Mouse (Mus musculus) lung, embryonic 16.5 days (tissue): ENCODE measurements at regions not wholly inside any gene's neighbourhood (a gene's known extent, or its start where the extent isn't known, plus 50 kb on each side); places are given as distances from the start of the nearest gene placed in this dataset.
A peak's percentile ranks its signal among the peaks of the same experiment; 100 is the strongest.

Experiments
- ATAC-seq: fragments of 200-750 bp; cut with Nextera tagmentation; 2 replicates; pipeline ENCODE4 v1.8.0; 2017; ENCODE audit warnings: low read depth, mild to moderate bottlenecking, moderate library complexity
- H3K27ac ChIP-seq: fragments of 300-500 bp; sonication (generic); 2 replicates; pipeline ENCODE4 v1.5.1; 2014; ENCODE audit warnings: mild to moderate bottlenecking, control low read depth, low read length
- H3K27me3 ChIP-seq: fragments of 300-500 bp; sonication (generic); 2 replicates; pipeline ENCODE4 v1.6.1; 2014; ENCODE audit warnings: low read depth, low read length, mixed read lengths; ENCODE audit not compliant: control insufficient read depth, insufficient read depth
- H3K36me3 ChIP-seq: fragments of 300-500 bp; sonication (generic); 2 replicates; pipeline ENCODE4 v1.6.1; 2014; ENCODE audit warnings: low read length; ENCODE audit not compliant: control insufficient read depth, insufficient read depth
- H3K4me1 ChIP-seq: fragments of 300-500 bp; sonication (generic); replicated peaks from 2 replicates; pipeline ENCODE4 v1.6.1; 2014; ENCODE audit warnings: low read length, mixed read lengths; ENCODE audit not compliant: control insufficient read depth, insufficient read depth
- H3K4me2 ChIP-seq: fragments of 300-500 bp; sonication (generic); 2 replicates; pipeline ENCODE4 v1.6.1; 2014; ENCODE audit warnings: low read depth, low read length, control low read depth
- H3K4me3 ChIP-seq: fragments of 300-500 bp; sonication (generic); 2 replicates; pipeline ENCODE4 v1.5.1; 2014; ENCODE audit warnings: mild to moderate bottlenecking, low read length, control low read depth
- H3K9ac ChIP-seq: fragments of 300-500 bp; sonication (generic); 2 replicates; pipeline ENCODE4 v1.6.1; 2014; ENCODE audit warnings: low read length, control low read depth
- H3K9me3 ChIP-seq: fragments of 300-500 bp; sonication (generic); 2 replicates; pipeline ENCODE4 v1.6.1; 2016; ENCODE audit warnings: low read length; ENCODE audit not compliant: control insufficient read depth
- WGBS: fragments of 180-500 bp; shearing (Covaris S2); extraction: QIAGEN DNeasy Blood & Tissue Kit; methylation state at CpG from one replicate; pipeline ENCODE4 v1.1.7; 2014; 5-methylcytosine and 5-hydroxymethylcytosine counted together

DNA sequence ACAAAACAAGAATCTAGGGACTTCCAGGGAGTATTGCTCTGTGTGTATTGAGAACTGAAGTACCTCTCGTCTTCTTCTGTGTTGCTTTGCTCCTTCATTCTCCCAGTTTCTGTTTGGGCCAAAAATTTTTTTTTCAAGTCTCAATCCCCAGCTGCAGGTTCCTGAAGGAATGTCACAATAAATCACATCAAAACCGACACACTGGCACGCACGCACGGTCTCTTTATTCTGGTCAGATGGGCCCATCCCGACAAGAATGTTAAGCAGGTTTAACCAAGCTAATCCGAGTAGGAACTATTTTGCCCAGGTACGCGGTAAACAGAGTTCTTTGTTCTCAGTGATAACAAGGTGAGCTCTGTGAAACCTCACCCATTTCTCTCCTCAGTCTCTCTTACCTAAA, 118.3 kb upstream of the Lef1 start:
- ATAC-seq, result no peak
- H3K9ac ChIP-seq, result no peak overlapping the region
- H3K4me2 ChIP-seq, result no peak overlapping the region
- no peaks in the 10 kb centered on the region for H3K9me3 ChIP-seq
- H3K27me3 ChIP-seq, result no peaks in the 10 kb centered on the region
- H3K36me3 ChIP-seq, result no peaks in the 10 kb centered on the region
- no peak overlapping the region for H3K4me3 ChIP-seq
- WGBS, result 57% methylated on average over 9 of the region's 9 CpGs
- H3K27ac ChIP-seq, result no peak overlapping the region
- no peaks in the 10 kb centered on the region for H3K4me1 ChIP-seq

DNA sequence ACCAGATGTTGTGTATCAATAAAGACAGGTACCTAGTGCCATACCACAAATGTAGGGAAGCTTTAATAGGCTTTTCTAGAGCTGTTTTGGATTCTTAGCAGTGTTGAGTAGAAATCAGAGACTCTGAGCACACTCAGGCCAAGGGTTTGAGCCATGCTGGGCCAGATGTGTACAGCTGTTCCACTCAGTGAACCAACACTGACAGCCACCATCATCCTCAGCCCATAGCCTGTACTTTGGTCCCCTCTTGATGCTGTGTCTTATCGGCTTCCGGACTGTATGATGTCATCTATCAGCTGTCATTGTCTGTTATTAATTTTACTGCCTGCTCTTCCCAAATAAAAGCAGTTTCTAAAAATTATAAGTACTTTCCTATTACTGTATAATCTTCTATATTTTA, 123.6 kb upstream of the Lef1 start:
- H3K27ac ChIP-seq, result no peak overlapping the region
- H3K4me1 ChIP-seq, result no peaks in the 10 kb centered on the region
- no peak overlapping the region for H3K4me3 ChIP-seq
- H3K9me3 ChIP-seq, result no peaks in the 10 kb centered on the region
- ATAC-seq, result peak; percentile 47; the same call in 1 of the 2 replicates
- 50% methylated on average over 2 of the region's 2 CpGs for WGBS
- no peaks in the 10 kb centered on the region for H3K36me3 ChIP-seq
- H3K9ac ChIP-seq, result no peak overlapping the region
- H3K27me3 ChIP-seq, result no peaks in the 10 kb centered on the region
- H3K4me2 ChIP-seq, result no peak overlapping the region

DNA sequence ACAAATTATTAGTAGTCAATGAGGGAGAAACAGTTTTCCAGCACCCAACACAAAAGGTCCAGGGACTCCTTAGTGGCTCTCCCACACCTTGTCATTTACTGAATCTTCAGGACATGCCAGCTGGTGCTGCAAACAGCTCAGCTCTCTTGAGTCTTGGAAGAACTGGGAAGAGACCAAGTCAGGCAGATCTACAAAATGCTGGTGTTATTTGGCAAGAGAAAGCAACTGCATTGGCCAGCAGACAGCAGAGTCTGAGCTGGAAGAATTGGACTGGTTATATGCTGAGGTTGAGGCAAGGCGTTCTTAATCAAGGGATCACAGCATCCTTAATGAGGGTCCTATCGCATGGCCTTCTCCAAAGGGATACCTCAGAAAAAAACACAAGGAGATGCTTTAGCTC, 124.2 kb upstream of the Lef1 start:
- ATAC-seq, result no peak; the same call in 1 of the 2 replicates
- 95% methylated on average over 2 of the region's 2 CpGs for WGBS

DNA sequence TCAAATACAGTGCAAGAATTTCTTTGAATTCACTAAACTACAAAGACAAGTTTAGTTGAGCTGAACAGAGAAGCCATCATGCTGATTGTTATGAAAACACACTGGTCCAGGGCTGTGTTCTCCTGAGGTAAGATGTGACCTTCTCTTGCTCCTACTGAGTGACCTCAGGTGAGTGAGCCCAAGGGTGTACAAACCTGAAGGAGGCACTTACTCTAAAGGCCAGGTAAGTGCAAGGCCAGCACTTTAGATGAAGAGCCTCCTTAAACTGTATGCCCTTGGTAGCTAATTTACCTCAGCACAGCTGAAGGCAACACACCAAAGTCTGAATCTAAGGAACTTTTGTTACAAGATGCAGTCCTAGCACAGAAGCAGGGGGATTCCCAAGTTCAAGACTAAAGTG, 128.7 kb upstream of the Lef1 start:
- ATAC-seq, result no peak
- H3K36me3 ChIP-seq, result no peaks in the 10 kb centered on the region
- H3K9ac ChIP-seq, result no peak overlapping the region
- no peak overlapping the region for H3K4me3 ChIP-seq
- H3K27ac ChIP-seq, result no peak overlapping the region
- no peaks in the 10 kb centered on the region for H3K9me3 ChIP-seq
- no peaks in the 10 kb centered on the region for H3K27me3 ChIP-seq
- no peak overlapping the region for H3K4me2 ChIP-seq
- H3K4me1 ChIP-seq, result no peaks in the 10 kb centered on the region

More for the DNA sequence above, 124.2 kb upstream of the Lef1 start:
- H3K36me3 ChIP-seq, result no peaks in the 10 kb centered on the region
- H3K9me3 ChIP-seq, result no peaks in the 10 kb centered on the region
- H3K27me3 ChIP-seq, result no peaks in the 10 kb centered on the region
- no peak overlapping the region for H3K4me2 ChIP-seq
- no peak overlapping the region for H3K9ac ChIP-seq
- no peak overlapping the region for H3K27ac ChIP-seq
- no peak overlapping the region for H3K4me3 ChIP-seq
- H3K4me1 ChIP-seq, result no peaks in the 10 kb centered on the region

DNA sequence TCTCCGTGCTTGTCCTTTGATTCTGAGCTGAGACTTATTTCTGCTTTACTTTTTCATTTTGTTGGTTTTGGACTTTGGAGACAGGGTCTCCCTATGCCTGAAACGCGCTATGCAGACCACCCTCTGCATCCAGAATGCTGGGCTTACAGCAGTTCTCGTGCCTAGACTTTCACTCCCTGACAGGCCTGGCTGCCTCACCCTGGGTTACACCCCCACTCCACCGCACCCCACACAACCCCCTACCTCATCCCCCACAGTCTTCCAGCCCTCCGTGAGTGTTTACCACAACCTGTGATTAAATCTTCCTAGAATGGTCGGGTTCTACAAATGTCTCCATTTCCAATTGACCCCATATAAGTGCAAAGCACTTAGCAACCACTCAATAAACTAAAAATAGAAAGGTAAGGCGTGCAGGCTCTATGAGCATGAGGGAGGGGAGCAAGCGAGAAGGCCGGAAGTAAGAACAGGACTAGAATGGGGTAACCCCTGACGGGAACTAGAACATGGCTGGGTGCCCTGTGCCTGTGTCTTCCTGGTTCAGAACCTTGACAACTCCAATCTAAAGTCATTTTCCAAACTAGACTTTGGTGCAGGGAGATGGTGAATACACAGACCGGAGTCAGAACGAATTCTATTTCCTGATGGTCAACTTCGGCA, 131.2 kb upstream of the Lef1 start:
- H3K9me3 ChIP-seq, result no peaks in the 10 kb centered on the region
- H3K4me1 ChIP-seq, result no peaks in the 10 kb centered on the region
- no peak for ATAC-seq
- no peak overlapping the region for H3K9ac ChIP-seq
- 0 out of 2 replicates have a peak overlapping the region, but pooled peaks have one; percentile 13 for H3K4me2 ChIP-seq
- no peak overlapping the region for H3K4me3 ChIP-seq
- 56% methylated on average over 14 of the region's 14 CpGs for WGBS
- H3K27ac ChIP-seq, result no peak overlapping the region
- no peaks in the 10 kb centered on the region for H3K27me3 ChIP-seq
- no peaks in the 10 kb centered on the region for H3K36me3 ChIP-seq

DNA sequence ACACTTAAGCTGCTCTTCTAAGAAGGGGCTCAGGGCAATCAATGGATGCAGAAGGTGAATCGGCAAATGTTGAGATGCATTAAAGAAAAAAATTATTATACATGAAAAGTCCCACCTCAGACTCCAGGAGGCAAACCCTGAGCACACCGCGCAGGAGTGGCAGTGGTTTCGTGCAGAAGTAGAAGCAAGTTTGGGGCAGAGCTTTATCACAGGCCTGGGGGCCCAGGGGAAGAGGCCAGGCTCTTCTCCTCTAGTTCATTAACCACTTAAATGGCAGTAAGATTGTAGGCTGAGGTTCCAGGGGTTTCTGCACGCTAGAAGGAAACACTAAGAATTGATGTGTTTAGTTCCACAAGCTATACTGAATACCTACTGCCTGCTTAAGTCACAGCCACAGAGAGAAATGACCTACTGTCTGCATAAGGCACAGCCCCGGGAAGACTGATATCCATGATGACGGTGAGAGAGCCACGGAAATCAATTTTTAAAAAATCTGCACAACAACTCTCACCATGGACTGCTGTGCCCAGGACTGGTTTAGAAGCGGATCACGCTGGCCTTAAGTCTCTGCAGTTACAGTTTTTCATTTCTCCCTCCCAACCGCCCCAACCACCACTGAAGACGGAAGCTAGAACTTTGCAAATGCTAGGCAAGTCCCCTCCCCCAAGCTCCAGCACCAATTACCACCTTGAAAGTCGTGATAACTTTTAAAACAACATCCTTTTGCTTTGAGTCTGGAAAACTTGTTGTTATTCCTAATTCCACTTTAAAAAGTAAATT, 132.2 kb upstream of the Lef1 start:
- no peak for ATAC-seq
- H3K4me3 ChIP-seq, result no peak overlapping the region
- peak overlapping the region; percentile 13; the same call in 1 of the 2 replicates for H3K4me2 ChIP-seq
- H3K4me1 ChIP-seq, result no peaks in the 10 kb centered on the region
- WGBS, result 48% methylated on average over 13 of the region's 13 CpGs
- H3K9me3 ChIP-seq, result no peaks in the 10 kb centered on the region
- no peak overlapping the region for H3K9ac ChIP-seq
- H3K36me3 ChIP-seq, result no peaks in the 10 kb centered on the region
- no peak overlapping the region for H3K27ac ChIP-seq
- no peaks in the 10 kb centered on the region for H3K27me3 ChIP-seq

DNA sequence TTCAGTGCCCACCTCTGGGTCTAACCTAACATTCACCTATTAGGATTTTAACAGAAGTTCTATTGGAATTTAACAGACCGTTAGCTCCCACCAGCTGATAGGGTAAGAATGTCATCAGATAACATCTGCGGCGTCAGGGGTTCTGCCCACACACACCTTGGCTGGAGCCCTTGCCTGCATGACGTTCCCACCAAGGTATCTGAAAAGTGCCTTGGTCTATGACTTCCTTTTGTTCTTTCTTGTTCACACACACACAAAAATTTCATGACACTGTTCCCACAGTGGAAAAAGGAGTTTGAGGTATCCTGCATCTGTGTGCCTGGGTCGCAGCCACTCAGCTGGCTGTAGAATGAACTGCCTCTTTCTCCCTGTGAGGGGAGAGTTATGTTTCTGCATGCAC, 134.1 kb upstream of the Lef1 start:
- no peaks in the 10 kb centered on the region for H3K9me3 ChIP-seq

DNA sequence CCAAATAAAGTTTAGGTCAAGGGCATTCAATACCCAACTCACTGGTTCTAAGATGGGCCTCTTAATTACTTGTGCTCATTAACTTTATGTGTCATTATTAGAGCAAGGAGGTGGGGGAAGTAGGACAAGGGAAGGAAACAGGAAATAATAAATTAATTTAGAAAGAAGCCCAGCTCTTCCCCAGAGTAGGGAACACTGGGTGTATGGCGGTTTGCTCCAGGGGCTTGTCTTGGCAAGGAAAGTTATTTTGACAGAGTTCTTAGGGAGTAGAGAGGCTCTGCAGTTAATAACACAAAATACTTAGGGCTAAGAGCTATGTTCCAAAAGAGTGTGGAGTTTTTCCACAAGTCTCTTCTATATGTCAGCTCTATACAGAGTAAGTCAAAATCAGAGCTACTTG, 135.0 kb upstream of the Lef1 start:
- Histone ChIP-seq H3K4me2 (no peak overlapping the region), H3K27me3 (no peaks in the 10 kb centered on the region), H3K9me3 (no peaks in the 10 kb centered on the region), H3K36me3 (no peaks in the 10 kb centered on the region), H3K4me1 (no peaks in the 10 kb centered on the region), H3K27ac (no peak overlapping the region), H3K4me3 (no peak overlapping the region), H3K9ac (no peak overlapping the region)
- no peak for ATAC-seq
- WGBS, result 40% methylated on average over 1 of the region's 1 CpGs

More for the DNA sequence above, 134.1 kb upstream of the Lef1 start:
- WGBS, result 51% methylated on average over 5 of the region's 5 CpGs
- Histone ChIP-seq H3K9ac (no peak overlapping the region), H3K27ac (no peak overlapping the region), H3K27me3 (no peaks in the 10 kb centered on the region), H3K4me1 (no peaks in the 10 kb centered on the region), H3K4me2 (no peak overlapping the region), H3K4me3 (no peak overlapping the region), H3K36me3 (no peaks in the 10 kb centered on the region)
- ATAC-seq, result no peak

DNA sequence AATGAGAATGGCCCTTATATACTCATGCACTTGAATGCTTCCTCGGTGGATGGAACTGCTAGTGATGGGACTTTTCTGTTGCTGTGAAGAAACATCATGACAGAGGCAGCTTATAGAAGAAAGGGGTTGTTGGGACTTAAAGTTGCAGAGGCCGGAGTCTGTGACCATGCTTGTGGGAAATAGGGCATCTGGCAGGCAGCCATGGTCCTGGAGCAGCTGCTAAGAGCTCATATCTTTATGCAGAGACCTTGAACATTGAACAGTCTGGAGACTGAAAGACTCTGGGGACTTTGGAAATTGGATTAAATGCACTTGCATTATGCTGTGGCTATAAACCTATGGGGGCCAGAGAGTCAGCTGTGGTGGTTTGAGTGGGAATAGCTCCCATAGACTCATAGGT, 138.1 kb upstream of the Lef1 start:
- no peaks in the 10 kb centered on the region for H3K36me3 ChIP-seq
- no peak overlapping the region for H3K4me2 ChIP-seq
- no peaks in the 10 kb centered on the region for H3K9me3 ChIP-seq
- ATAC-seq, result no peak
- no peak overlapping the region for H3K4me3 ChIP-seq
- no peak overlapping the region for H3K27ac ChIP-seq
- H3K27me3 ChIP-seq, result no peaks in the 10 kb centered on the region
- H3K9ac ChIP-seq, result no peak overlapping the region
- no peaks in the 10 kb centered on the region for H3K4me1 ChIP-seq
- 66% methylated on average over 2 of the region's 2 CpGs for WGBS
